Mouse (Mus musculus) ES-E14 (cell line): ENCODE measurements at regions not wholly inside any gene's neighbourhood (a gene's known extent, or its start where the extent isn't known, plus 50 kb on each side); places are given as distances from the start of the nearest gene placed in this dataset.

Source experiments
- DNase-seq: peaks from one replicate; pipeline ENCODE4 v3.0.0-alpha.2; 2013; ENCODE audit warnings: low read depth, low spot score
- H3K27ac ChIP-seq: 2 replicates; pipeline ENCODE4 v1.5.1; 2012; ENCODE audit warnings: low read depth, mild to moderate bottlenecking, low read length, moderate library complexity, mixed read lengths; ENCODE audit not compliant: poor library complexity, insufficient read depth, severe bottlenecking
- H3K36me3 ChIP-seq: 2 replicates; pipeline ENCODE4 v1.6.1; 2012; ENCODE audit warnings: mild to moderate bottlenecking, low read length, moderate library complexity, mixed read lengths; ENCODE audit not compliant: control insufficient read depth, poor library complexity, insufficient read depth, severe bottlenecking
- H3K4me1 ChIP-seq, 2 experiments: fragments of 150-350 bp in 1 of 2; sonication (generic) in 1 of 2; 2 replicates each; pipeline ENCODE4 v1.6.1; 2012; ENCODE audit warnings: low read length in 2 of 2, mild to moderate bottlenecking in 1 of 2, mixed read lengths in 1 of 2; ENCODE audit not compliant: control insufficient read depth in 2 of 2, insufficient read depth in 2 of 2, poor library complexity in 1 of 2
- H3K4me3 ChIP-seq, 2 experiments: fragments of 150-350 bp in 1 of 2; sonication (generic) in 1 of 2; 2 replicates each; pipeline ENCODE4 v1.5.1; 2012; ENCODE audit warnings: low read length in 2 of 2, low read depth in 1 of 2, mild to moderate bottlenecking in 1 of 2, mixed read lengths in 1 of 2; ENCODE audit not compliant: insufficient read depth in 1 of 2, poor library complexity in 1 of 2, severe bottlenecking in 1 of 2
- H3K9ac ChIP-seq: 2 replicates; pipeline ENCODE4 v1.6.1; 2012; ENCODE audit warnings: low read depth, mild to moderate bottlenecking, low read length, mixed read lengths; ENCODE audit not compliant: poor library complexity, insufficient read depth, severe bottlenecking
- H3K9me3 ChIP-seq: fragments of 150-350 bp; sonication (generic); 2 replicates; pipeline ENCODE4 v1.6.1; 2012; ENCODE audit warnings: low read depth, mild to moderate bottlenecking, low read length; ENCODE audit not compliant: control insufficient read depth, insufficient read depth
- CHD2 ChIP-seq: IDR thresholded peaks from 2 replicates; pipeline ENCODE4 v1.6.1; 2014; ENCODE audit warnings: mild to moderate bottlenecking, low read depth, low read length, inconsistent platforms
- HCFC1 ChIP-seq: IDR thresholded peaks from 2 replicates; pipeline ENCODE4 v1.6.1; 2012; ENCODE audit warnings: low read length, inconsistent platforms, borderline replicate concordance; ENCODE audit not compliant: insufficient read depth
- MAFK ChIP-seq: IDR thresholded peaks from 2 replicates; pipeline ENCODE4 v1.6.1; 2014; ENCODE audit warnings: mild to moderate bottlenecking, low read depth, low read length, inconsistent platforms; ENCODE audit not compliant: insufficient read depth
- ZC3H11A ChIP-seq: IDR thresholded peaks from 2 replicates; pipeline ENCODE4 v1.6.1; 2012; ENCODE audit warnings: low read depth, mild to moderate bottlenecking, inconsistent platforms, low read length, borderline replicate concordance
- ZNF384 ChIP-seq: IDR thresholded peaks from 2 replicates; pipeline ENCODE4 v1.6.1; 2012; ENCODE audit warnings: low read depth, low read length, inconsistent platforms
- in situ Hi-C, 2 experiments: fragments of 600-800 bp; cut with MboI; formaldehyde crosslinking; loops; one replicate each; pipeline ENCODE4 v1.15.1; 2025; ENCODE audit warnings: low sequenced_read_pairs in 2 of 2, inconsistent platforms in 1 of 2; ENCODE audit not compliant: unreplicated experiment in 2 of 2

- no peak for DNase-seq
- TF ChIP-seq HCFC1: no peak
- TF ChIP-seq ZNF384: no peak
- Histone ChIP-seq H3K4me1 (no peaks in the 10 kb centered on the region), H3K4me3 (no peak overlapping the region), H3K9ac (no peak overlapping the region), H3K9me3 (no peaks in the 10 kb centered on the region), H3K36me3 (no peaks in the 10 kb centered on the region), H3K27ac (no peak overlapping the region)
- in situ Hi-C loops: no loop called here
Observed at GRCm38 (mm10) chr4:131493726-131494125, 344.4 kb downstream of the Ptpru start.

DNA sequence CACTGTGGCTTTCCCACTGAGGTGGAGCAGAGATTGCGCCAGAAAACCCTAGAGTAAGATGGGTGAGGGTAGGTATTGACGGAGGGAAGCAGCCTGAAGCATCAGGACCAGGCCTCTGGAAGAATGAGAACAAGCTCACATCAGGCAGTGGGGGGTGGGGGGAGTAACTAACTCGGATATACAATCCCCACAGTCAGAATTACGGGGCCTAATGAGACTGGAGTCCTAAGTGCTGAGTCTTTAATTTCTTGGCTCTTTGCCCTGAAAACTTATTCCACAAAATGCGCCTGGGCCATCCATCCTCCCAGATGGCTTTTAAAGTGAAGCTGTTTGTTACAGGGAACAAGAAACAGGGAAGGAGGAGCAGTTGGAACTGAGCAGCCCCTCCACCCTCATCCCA, 341.2 kb downstream of the Ptpru start:
- H3K36me3 ChIP-seq: no peaks in the 10 kb centered on the region

GRCm38 (mm10) chr4:131500928-131501650, 337.0 kb downstream of the Ptpru start:
- no peak for DNase-seq
- TF ChIP-seq CHD2: no peak
- no peak for TF ChIP-seq ZNF384
- no peak for TF ChIP-seq MAFK
- no peak for TF ChIP-seq HCFC1
- TF ChIP-seq ZC3H11A: no peak
- no peak overlapping the region for H3K27ac ChIP-seq
- H3K4me3 ChIP-seq: no peak overlapping the region
- in situ Hi-C loops: no loop called here
- H3K4me1 ChIP-seq: no peaks in the 10 kb centered on the region
- H3K9ac ChIP-seq: no peak overlapping the region
- H3K36me3 ChIP-seq: no peaks in the 10 kb centered on the region
- H3K9me3 ChIP-seq: no peaks in the 10 kb centered on the region

More for the DNA sequence above, 341.2 kb downstream of the Ptpru start:
- Histone ChIP-seq H3K4me3 (no peak overlapping the region), H3K9ac (no peak overlapping the region), H3K27ac (no peak overlapping the region), H3K9me3 (no peaks in the 10 kb centered on the region), H3K4me1 (no peaks in the 10 kb centered on the region)
- no peak for DNase-seq
- in situ Hi-C loops: no loop called here
- TF ChIP-seq MAFK (no peak), ZC3H11A (no peak), CHD2 (no peak), HCFC1 (no peak), ZNF384 (no peak)

- DNase-seq: no peak
- TF ChIP-seq CHD2 (no peak), HCFC1 (no peak), MAFK (no peak), ZC3H11A (no peak), ZNF384 (no peak)
- Histone ChIP-seq H3K9me3 (no peaks in the 10 kb centered on the region), H3K9ac (no peak overlapping the region), H3K27ac (no peak overlapping the region), H3K4me3 (no peak overlapping the region), H3K4me1 (no peaks in the 10 kb centered on the region), H3K36me3 (no peaks in the 10 kb centered on the region)
- in situ Hi-C loops: no loop called here
Observed at GRCm38 (mm10) chr4:131508154-131508553, 329.9 kb downstream of the Ptpru start.

GRCm38 (mm10) chr4:131511586-131511985, 326.5 kb downstream of the Ptpru start:
- in situ Hi-C loops: no loop called here
- Histone ChIP-seq H3K27ac (no peak overlapping the region), H3K4me3 (no peak overlapping the region), H3K36me3 (no peaks in the 10 kb centered on the region), H3K9ac (no peak overlapping the region), H3K9me3 (no peaks in the 10 kb centered on the region), H3K4me1 (no peaks in the 10 kb centered on the region)
- TF ChIP-seq CHD2: no peak
- TF ChIP-seq ZC3H11A: no peak
- no peak for TF ChIP-seq MAFK
- no peak for TF ChIP-seq HCFC1
- no peak for TF ChIP-seq ZNF384
- no peak for DNase-seq
